Mouse (Mus musculus): ENCODE results near the gene Vmn1r13.
"Not testable (repeated sequence)": the region's sequence is repeated elsewhere in the genome, so short reads cannot be mapped to it uniquely, and the experiment has no call there.

The Vmn1r13 gene

DNA sequence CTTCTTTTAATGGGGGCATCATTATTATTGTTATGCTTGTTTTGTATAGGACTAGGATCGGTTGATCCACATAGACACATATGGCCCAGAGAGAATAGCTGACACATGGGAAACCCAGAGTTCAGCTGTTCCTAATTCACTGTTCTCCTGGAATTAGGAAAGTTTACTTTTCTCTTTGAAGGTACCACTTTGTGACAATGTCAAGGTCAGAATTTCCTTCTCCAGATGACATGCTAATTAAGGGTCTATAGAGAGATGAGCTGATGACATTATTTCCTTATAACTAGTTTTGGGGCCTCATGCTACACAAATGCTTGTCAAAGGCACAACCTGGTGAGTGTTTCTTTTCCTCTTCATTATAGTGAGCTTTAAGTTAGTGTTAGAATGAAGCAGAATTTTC, at the start of gene Vmn1r13:
Gene Vmn1r13, plus strand, starts transcription at position 301 of the 400 bp plus-strand sequence.
- DNase-seq (ENCODE audit: low read depth): not testable (repeated sequence)

DNA sequence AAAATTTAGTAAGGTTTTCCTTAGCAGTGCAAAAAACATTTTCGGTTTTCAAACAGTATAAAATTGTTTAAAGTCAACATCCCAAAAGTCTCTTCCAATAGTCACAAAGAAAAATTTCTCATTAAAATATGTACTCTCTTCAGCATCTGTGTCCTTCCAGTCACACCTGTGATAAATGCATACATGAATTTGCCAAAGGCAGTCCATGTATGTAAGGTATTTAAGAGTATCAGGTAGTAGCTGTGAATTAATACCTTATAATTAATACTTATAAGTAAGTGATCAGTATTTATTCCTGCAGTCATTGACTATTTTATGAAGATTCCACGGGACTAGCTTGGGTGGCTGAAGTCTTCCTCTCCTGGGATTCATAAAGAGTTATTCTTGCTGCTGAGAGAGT, 46.5 kb upstream of the Vmn1r13 start, which contains the start of gene Vmn1r12:
Gene Vmn1r12, plus strand, starts transcription at position 301 of the 400 bp plus-strand sequence.
- no peak for DNase-seq (ENCODE audit: low read depth)

GRCm38 (mm10) chr6:57190016-57190415, 13.1 kb upstream of the Vmn1r13 start:
- DNase-seq (ENCODE audit: low read depth): not testable (repeated sequence)

DNA sequence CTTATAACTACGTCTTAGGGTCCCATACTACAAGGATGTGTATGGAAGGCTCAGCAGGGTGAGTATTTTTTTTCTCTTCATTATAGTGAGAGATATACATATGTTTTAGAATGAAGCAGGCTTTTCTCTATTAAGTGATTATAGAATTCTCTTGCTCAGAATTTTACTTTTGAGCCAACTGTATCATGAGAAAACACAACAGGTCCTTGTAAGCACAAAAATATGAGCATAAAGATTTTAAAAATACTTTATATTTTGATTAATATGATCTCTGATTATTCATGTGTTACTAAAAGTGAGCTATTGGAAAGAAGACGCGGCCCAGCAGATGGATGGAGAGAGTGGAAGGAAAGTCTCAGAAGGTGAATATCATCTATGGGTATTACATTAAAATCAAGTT, 28.3 kb downstream of the Vmn1r13 start, which contains the start of gene Vmn1r14:
Gene Vmn1r14, plus strand, starts transcription at position 301 of the 400 bp plus-strand sequence.
- DNase-seq (ENCODE audit: low read depth): no peak

DNA sequence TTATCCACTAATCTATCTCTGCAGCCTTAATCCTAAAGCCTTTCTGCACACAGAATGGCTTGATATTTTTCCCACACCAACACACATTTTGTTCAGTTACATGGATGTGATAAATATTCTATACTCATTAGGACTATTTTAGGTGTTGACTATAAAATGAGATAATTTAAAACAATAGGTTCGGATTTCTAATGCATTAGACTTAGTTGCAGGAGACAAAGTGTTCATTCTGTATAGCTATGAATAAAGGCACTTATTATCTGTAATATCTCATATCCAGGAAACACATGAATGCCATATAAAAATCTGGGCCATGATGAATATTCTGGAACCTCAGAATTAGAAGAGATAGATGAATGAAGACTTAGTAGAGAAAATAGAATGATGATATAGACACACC, 54.6 kb downstream of the Vmn1r13 start, which contains the start of gene Vmn1r15:
Gene Vmn1r15, plus strand, starts transcription at position 301 of the 400 bp plus-strand sequence.
- DNase-seq (ENCODE audit: low read depth): no peak

DNA sequence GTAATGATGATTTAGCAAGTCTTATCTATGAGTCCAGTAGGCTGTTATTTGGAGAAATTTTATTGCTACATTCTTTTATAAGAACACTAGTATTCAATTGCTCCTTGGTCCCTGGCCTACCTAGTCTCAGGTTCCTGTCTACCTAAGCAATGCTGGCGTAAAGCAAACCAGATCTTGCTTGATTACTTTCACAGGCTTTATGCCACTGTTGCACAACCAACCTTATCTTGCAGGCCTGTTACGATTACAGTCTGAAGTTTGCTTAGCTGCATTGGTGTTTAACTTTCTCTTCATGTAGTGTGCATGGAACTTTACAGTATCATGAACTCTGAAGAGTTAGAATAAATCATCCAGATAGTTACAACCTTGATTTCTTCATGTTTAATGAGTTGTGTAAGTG, 57.9 kb downstream of the Vmn1r13 start:
- DNase-seq (ENCODE audit: low read depth): no peak
